Mouse (Mus musculus) erythroblast, embryonic 14.5 days (primary cell): ENCODE data around the gene Stk11.

Experiments used
- GATA1 ChIP-seq: IDR thresholded peaks from 2 replicates; pipeline ENCODE4 v1.6.1; 2012; ENCODE audit warnings: low read length, inconsistent platforms, mixed read lengths
- TAL1 ChIP-seq: IDR thresholded peaks from 3 replicates; pipeline ENCODE4 v1.6.1; 2012; ENCODE audit warnings: low read length, inconsistent platforms, mixed read lengths

DNA sequence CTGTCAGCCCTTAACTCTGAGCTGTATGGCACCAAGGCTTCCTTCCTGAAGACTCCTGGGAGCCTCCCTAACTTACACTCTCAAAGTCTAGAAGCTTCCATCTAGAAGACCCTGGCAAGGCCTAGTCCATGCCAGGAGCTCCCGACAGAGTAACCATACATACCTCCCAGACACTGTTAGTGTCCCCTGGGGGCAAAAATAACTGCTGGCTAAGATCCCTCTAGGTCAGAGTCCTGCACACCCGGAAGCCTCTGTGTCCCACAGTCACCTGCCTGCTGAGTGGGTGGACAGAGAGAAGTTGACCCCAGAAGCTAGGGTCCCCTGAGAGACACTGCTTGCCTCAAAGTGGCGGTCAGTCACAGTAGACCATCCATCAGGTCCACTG is 44.1 kb upstream of the Stk11 start:
- TF ChIP-seq GATA1, result no peak
- TF ChIP-seq TAL1, result no peak
